Mouse (Mus musculus): ENCODE measurements at regions not wholly inside any gene's neighbourhood (a gene's known extent, or its start where the extent isn't known, plus 50 kb on each side); places are given as distances from the start of the nearest gene placed in this dataset.

GRCm38 (mm10) chr7:122906056-122906455, 59.4 kb upstream of the Rbbp6 start:
- Histone ChIP-seq H3K27ac (ENCODE audit: control insufficient read depth, low read depth, low read length) (no peak overlapping the region), H3K9me3 (replicated peaks; ENCODE audit: insufficient read depth, low read length) (no peaks in the 10 kb centered on the region), H3K36me3 (ENCODE audit: control insufficient read depth in 1 of 2, insufficient read depth in 2 of 2, low read length in 2 of 2) (no peaks in the 10 kb centered on the region), H3K27me3 (ENCODE audit: control insufficient read depth in 1 of 2, insufficient read depth in 2 of 2, low read length in 2 of 2) (no peaks in the 10 kb centered on the region), H3K4me3 (ENCODE audit: control insufficient read depth in 1 of 2, insufficient read depth in 1 of 2, low read depth in 2 of 2, low read length in 2 of 2) (no peak overlapping the region), H3K9ac (ENCODE audit: control insufficient read depth, low read depth, low read length, poor library complexity, severe bottlenecking) (no peak overlapping the region), H3K79me2 (ENCODE audit: control insufficient read depth, insufficient read depth, low read length, poor library complexity) (no peaks in the 10 kb centered on the region), H3K4me1 (ENCODE audit: control insufficient read depth in 1 of 2, insufficient read depth in 2 of 2, low read length in 2 of 2) (no peaks in the 10 kb centered on the region)
- TF ChIP-seq ZKSCAN1 (IDR thresholded peaks at IDR 0.05; ENCODE audit: low read depth, low read length) (no peak), ELF1 (IDR thresholded peaks at IDR 0.05; ENCODE audit: low read depth, low read length) (no peak), KAT2A (conservative IDR thresholded peaks at IDR 0.05; ENCODE audit: low read depth, low read length) (no peak), BHLHE40 (IDR thresholded peaks at IDR 0.05; ENCODE audit: borderline replicate concordance, low read depth, low read length) (no peak), RAD21 (IDR thresholded peaks at IDR 0.05; ENCODE audit: low read depth, low read length) (no peak), TCF12 (IDR thresholded peaks at IDR 0.05; ENCODE audit: low read depth, low read length) (no peak), CHD1 (IDR thresholded peaks at IDR 0.05; ENCODE audit: low read depth, low read length) (no peak), MAZ (IDR thresholded peaks at IDR 0.05; ENCODE audit: low read depth, low read length) (no peak)
- DNase-seq (ENCODE audit: low read depth, low spot score): no peak

- Histone ChIP-seq H3K9me3 (replicated peaks; ENCODE audit: insufficient read depth, low read length) (no peaks in the 10 kb centered on the region), H3K4me1 (ENCODE audit: control insufficient read depth in 1 of 2, insufficient read depth in 2 of 2, low read length in 2 of 2) (no peaks in the 10 kb centered on the region), H3K27me3 (ENCODE audit: control insufficient read depth in 1 of 2, insufficient read depth in 2 of 2, low read length in 2 of 2) (no peaks in the 10 kb centered on the region), H3K27ac (ENCODE audit: control insufficient read depth, low read depth, low read length) (no peak overlapping the region), H3K36me3 (ENCODE audit: control insufficient read depth in 1 of 2, insufficient read depth in 2 of 2, low read length in 2 of 2) (no peaks in the 10 kb centered on the region), H3K4me3 (ENCODE audit: control insufficient read depth in 1 of 2, insufficient read depth in 1 of 2, low read depth in 2 of 2, low read length in 2 of 2) (no peak overlapping the region), H3K79me2 (ENCODE audit: control insufficient read depth, insufficient read depth, low read length, poor library complexity) (no peaks in the 10 kb centered on the region), H3K9ac (ENCODE audit: control insufficient read depth, low read depth, low read length, poor library complexity, severe bottlenecking) (no peak overlapping the region)
- TF ChIP-seq BHLHE40 (IDR thresholded peaks at IDR 0.05; ENCODE audit: borderline replicate concordance, low read depth, low read length) (no peak), NELFE (IDR thresholded peaks at IDR 0.05; ENCODE audit: low read depth, low read length) (no peak), RAD21 (IDR thresholded peaks at IDR 0.05; ENCODE audit: low read depth, low read length) (no peak), POLR2AphosphoS5 (IDR thresholded peaks at IDR 0.05; ENCODE audit: borderline replicate concordance, low read depth, low read length) (no peak), USF1 (IDR thresholded peaks at IDR 0.05; ENCODE audit: low read depth, low read length) (no peak), CHD1 (IDR thresholded peaks at IDR 0.05; ENCODE audit: low read depth, low read length) (no peak), ZC3H11A (IDR thresholded peaks at IDR 0.05; ENCODE audit: low read depth, low read length) (no peak), HCFC1 (IDR thresholded peaks at IDR 0.05; ENCODE audit: low read depth, low read length) (no peak)
- no peak for DNase-seq (ENCODE audit: low read depth, low spot score)
These were observed 56.2 kb upstream of the Rbbp6 start for GRCm38 (mm10) chr7:122909296-122909695.
